ENCODE assay signal across 22 mouse cellular contexts in genomic region chr3:79989911-79990310, GRCm38 (mm10).
DNase-seq lines count a peak whose midpoint lies in the region; ATAC-seq and TF ChIP-seq lines count a peak whose summit lies in the region.
"Had no signal": no experiment of that assay in that cellular context is flagged by ENCODE, and none has a peak within 500 bp of the region (broad histone marks: within the 10 kb centered on the region; RNA-seq: fewer than 3 reads in every experiment).

No protein-coding gene starts in this region.

- H3K4me1 ChIP-seq in heart, embryonic 12.5 days (replicated peaks) = peaks cover 32% of the 10 kb centered on the region
- H3K4me1 ChIP-seq in limb, embryonic 14.5 days (ENCODE audit: control insufficient read depth, insufficient read depth, low read length) = no peaks in the 10 kb centered on the region
- peaks cover 19% of the 10 kb centered on the region for H3K4me1 ChIP-seq in limb, embryonic 10.5 days
- H3K4me1 ChIP-seq: forebrain, embryonic 12.5 days; hindbrain, embryonic 10.5 days; midbrain, embryonic 10.5 days; stomach, embryonic 15.5 days had no signal

- 28% methylated on average over 2 of the region's 2 CpGs for WGBS in heart, embryonic 12.5 days
- WGBS in limb, embryonic 14.5 days = 42% methylated on average over 2 of the region's 2 CpGs
- WGBS in limb, embryonic 10.5 days = 47% methylated on average over 2 of the region's 2 CpGs

- no peak overlapping the region for H3K4me3 ChIP-seq in heart, embryonic 12.5 days
- H3K4me3 ChIP-seq in limb, embryonic 14.5 days (replicated peaks; ENCODE audit: low read length) = no peak overlapping the region
- H3K4me3 ChIP-seq in limb, embryonic 10.5 days = no peak overlapping the region
- no peak overlapping the region for H3K4me3 ChIP-seq in myocyte
- H3K4me3 ChIP-seq: forebrain, embryonic 12.5 days; hindbrain, embryonic 10.5 days; kidney, embryonic 15.5 days; layer of hippocampus, adult 2 months; midbrain, embryonic 10.5 days; stomach, embryonic 15.5 days had no signal

- H3K9me3 ChIP-seq in heart, embryonic 12.5 days (replicated peaks) = no peaks in the 10 kb centered on the region
- no peaks in the 10 kb centered on the region for H3K9me3 ChIP-seq in limb, embryonic 14.5 days (ENCODE audit: control insufficient read depth, low read length)
- no peaks in the 10 kb centered on the region for H3K9me3 ChIP-seq in limb, embryonic 10.5 days (replicated peaks)
- H3K9me3 ChIP-seq: forebrain, embryonic 12.5 days; hindbrain, embryonic 10.5 days; kidney, embryonic 15.5 days; midbrain, embryonic 10.5 days; stomach, embryonic 15.5 days had no signal

- no peak for ATAC-seq in heart, embryonic 12.5 days (ENCODE audit: insufficient number of reproducible peaks, low FRiP score)
- no peak for ATAC-seq in limb, embryonic 14.5 days (ENCODE audit: low FRiP score, low read depth)
- ATAC-seq: activated CD4-positive, CD25-positive, alpha-beta regulatory T cell, adult 4 months; hindbrain, postnatal 0 days; intestine, postnatal 0 days; liver, postnatal 0 days had no signal

- no peak overlapping the region for H3K4me2 ChIP-seq in heart, embryonic 12.5 days
- H3K4me2 ChIP-seq in limb, embryonic 14.5 days (replicated peaks; ENCODE audit: low read depth, low read length, severe bottlenecking) = no peak overlapping the region
- H3K4me2 ChIP-seq in myocyte (ENCODE audit: low read depth) = peak overlapping the region; percentile 46
- H3K4me2 ChIP-seq: forebrain, embryonic 12.5 days; kidney, embryonic 15.5 days; stomach, embryonic 15.5 days had no signal

- peak overlapping the region; percentile 98 for H3K27ac ChIP-seq in heart, embryonic 12.5 days (ENCODE audit: poor library complexity, severe bottlenecking)
- H3K27ac ChIP-seq in limb, embryonic 14.5 days (replicated peaks; ENCODE audit: low read depth, low read length) = no peak overlapping the region
- no peak overlapping the region for H3K27ac ChIP-seq in limb, embryonic 10.5 days
- H3K27ac ChIP-seq: forebrain, embryonic 12.5 days; hindbrain, embryonic 10.5 days; hindbrain, postnatal 0 days; kidney, embryonic 15.5 days; layer of hippocampus, adult 2 months; midbrain, embryonic 10.5 days; stomach, embryonic 15.5 days had no signal

- no peak overlapping the region for H3ac ChIP-seq in myocyte (ENCODE audit: control insufficient read depth, insufficient read length)

- H3K27me3 ChIP-seq in heart, embryonic 12.5 days (replicated peaks) = no peaks in the 10 kb centered on the region
- no peaks in the 10 kb centered on the region for H3K27me3 ChIP-seq in limb, embryonic 14.5 days (ENCODE audit: control insufficient read depth, insufficient read depth, low read length)
- H3K27me3 ChIP-seq in limb, embryonic 10.5 days (ENCODE audit: low read depth, poor library complexity, severe bottlenecking) = no peaks in the 10 kb centered on the region
- H3K27me3 ChIP-seq in myocyte (ENCODE audit: control insufficient read depth, insufficient read depth, insufficient read length) = no peaks in the 10 kb centered on the region
- H3K27me3 ChIP-seq: forebrain, embryonic 12.5 days; kidney, embryonic 15.5 days; stomach, embryonic 15.5 days had no signal

- no peak overlapping the region for H3K9ac ChIP-seq in heart, embryonic 12.5 days
- no peak overlapping the region for H3K9ac ChIP-seq in limb, embryonic 14.5 days (ENCODE audit: low read depth, low read length, severe bottlenecking)
- H3K9ac ChIP-seq: forebrain, embryonic 12.5 days; kidney, embryonic 15.5 days; liver, postnatal 0 days; stomach, embryonic 15.5 days had no signal

- DNase-seq in heart, postnatal 4 days = no peak
- DNase-seq in limb, embryonic 14.5 days (ENCODE audit: low spot score) = peak; percentile 21
- DNase-seq in limb, embryonic 10.5 days (ENCODE audit: low spot score) = no peak
- DNase-seq in embryo, embryonic 10.5 days (ENCODE audit: low spot score) = peak; percentile 44
- no peak for DNase-seq in layer of hippocampus, adult 18-20 months (ENCODE audit: low spot score in 2 of 2)
- DNase-seq: adrenal gland, postnatal 10 days; cerebellum, postnatal 10 days; gastrocnemius, postnatal 14 days; liver, postnatal 0 days; retina, postnatal 1 day; thymus, adult 2 months had no signal

- no peaks in the 10 kb centered on the region for H3K79me2 ChIP-seq in myocyte (ENCODE audit: control insufficient read depth, insufficient read depth)

- no peaks in the 10 kb centered on the region for H3K36me3 ChIP-seq in heart, embryonic 12.5 days
- H3K36me3 ChIP-seq in limb, embryonic 14.5 days (ENCODE audit: control insufficient read depth, insufficient read depth, low read length) = no peaks in the 10 kb centered on the region
- H3K36me3 ChIP-seq in limb, embryonic 10.5 days = no peaks in the 10 kb centered on the region
- H3K36me3 ChIP-seq in myocyte (ENCODE audit: control insufficient read depth, insufficient read depth) = no peaks in the 10 kb centered on the region
- H3K36me3 ChIP-seq: forebrain, embryonic 12.5 days; hindbrain, embryonic 10.5 days; kidney, embryonic 15.5 days; midbrain, embryonic 10.5 days; stomach, embryonic 15.5 days had no signal

- no peak for TF ChIP-seq POLR2A in limb, embryonic 14.5 days (IDR thresholded peaks at IDR 0.05; ENCODE audit: borderline replicate concordance, extremely low read depth, insufficient read depth, insufficient read length)
- TF ChIP-seq POLR2A in myocyte (IDR thresholded peaks at IDR 0.05; ENCODE audit: insufficient read length, low read depth) = no peak

TF ChIP-seq in myocyte, 11 proteins besides CTCF, POLR2A, EP300 and RAD21:
- TF ChIP-seq USF1 (IDR thresholded peaks at IDR 0.05; ENCODE audit: low read depth) (no peak), SRF (IDR thresholded peaks at IDR 0.05; ENCODE audit: control insufficient read depth, insufficient read length, low read depth) (no peak), TCF3 (IDR thresholded peaks at IDR 0.05; ENCODE audit: insufficient read length, low read depth) (no peak), MAX (IDR thresholded peaks at IDR 0.05; ENCODE audit: low read depth) (no peak), MYOG (IDR thresholded peaks at IDR 0.05; ENCODE audit: control insufficient read depth in 1 of 3, insufficient read depth in 1 of 3, insufficient read length in 2 of 3, low read depth in 2 of 3) (no peak), MYOD1 (IDR thresholded peaks at IDR 0.05; ENCODE audit: control insufficient read depth in 1 of 3, insufficient read length in 2 of 3, low read depth in 2 of 3) (no peak), CEBPB (IDR thresholded peaks at IDR 0.05; ENCODE audit: insufficient read depth, poor library complexity, severe bottlenecking) (no peak), TCF12 (IDR thresholded peaks at IDR 0.05; ENCODE audit: insufficient read depth, poor library complexity, severe bottlenecking) (no peak), REST (IDR thresholded peaks at IDR 0.05; ENCODE audit: insufficient read depth, insufficient read length) (no peak)

Comparison
In these comparisons a context has a peak if more than half of its experiments do, and no peak if none do; other contexts are left out.
1. DNase-seq: peak in limb, embryonic 14.5 days (single experiment) and embryo, embryonic 10.5 days (single experiment); none in heart, postnatal 4 days (single experiment), limb, embryonic 10.5 days (single experiment) and layer of hippocampus, adult 18-20 months (0 of 2).